Mouse (Mus musculus): ENCODE measurements around the gene Col25a1. TPM values are rescaled to one million over a fixed set of nuclear protein-coding genes. Genes with fewer than 3 reads are reported as not detected.

Col25a1 gene
- polyA plus RNA-seq, 1 experiment from 2014 or later: 17.5 TPM

- no peaks in the 10 kb centered on the region for H3K4me1 ChIP-seq
- WGBS: 89% methylated on average over 2 of the region's 2 CpGs
- no peak for ATAC-seq (ENCODE audit: borderline replicate concordance, extremely low read depth, low FRiP score, low TSS enrichment)
- H3K9ac ChIP-seq: no peak overlapping the region
- H3K9me3 ChIP-seq: no peaks in the 10 kb centered on the region
- H3K4me3 ChIP-seq: no peak overlapping the region
- H3K36me3 ChIP-seq: no peaks in the 10 kb centered on the region
- no peak overlapping the region for H3K4me2 ChIP-seq
- H3K27ac ChIP-seq: no peak overlapping the region
- no peaks in the 10 kb centered on the region for H3K27me3 ChIP-seq
These were observed 86.4 kb downstream of the Col25a1 start for GRCm38 (mm10) chr3:130217705-130218104.

GRCm38 (mm10) chr3:130218232-130218728 is 87.0 kb downstream of the Col25a1 start:
- H3K4me1 ChIP-seq: no peaks in the 10 kb centered on the region
- no peak overlapping the region for H3K27ac ChIP-seq
- no peaks in the 10 kb centered on the region for H3K27me3 ChIP-seq
- 65% methylated on average over 5 of the region's 5 CpGs for WGBS
- no peak overlapping the region for H3K9ac ChIP-seq
- H3K36me3 ChIP-seq: no peaks in the 10 kb centered on the region
- H3K4me3 ChIP-seq: no peak overlapping the region
- no peaks in the 10 kb centered on the region for H3K9me3 ChIP-seq
- ATAC-seq (ENCODE audit: borderline replicate concordance, extremely low read depth, low FRiP score, low TSS enrichment): no peak
- no peak overlapping the region for H3K4me2 ChIP-seq

GRCm38 (mm10) chr3:130220811-130221210 is 89.5 kb downstream of the Col25a1 start:
- Histone ChIP-seq H3K4me1 (no peaks in the 10 kb centered on the region), H3K4me2 (no peak overlapping the region), H3K4me3 (no peak overlapping the region), H3K36me3 (no peaks in the 10 kb centered on the region), H3K27me3 (no peaks in the 10 kb centered on the region), H3K27ac (no peak overlapping the region), H3K9me3 (no peaks in the 10 kb centered on the region), H3K9ac (no peak overlapping the region)
- ATAC-seq (ENCODE audit: borderline replicate concordance, extremely low read depth, low FRiP score, low TSS enrichment): no peak
- 90% methylated on average over 3 of the region's 3 CpGs for WGBS

GRCm38 (mm10) chr3:130228186-130228585 is 96.9 kb downstream of the Col25a1 start:
- Histone ChIP-seq H3K4me3 (no peak overlapping the region), H3K36me3 (no peaks in the 10 kb centered on the region), H3K9ac (no peak overlapping the region), H3K9me3 (no peaks in the 10 kb centered on the region), H3K27ac (no peak overlapping the region), H3K4me1 (no peaks in the 10 kb centered on the region), H3K27me3 (no peaks in the 10 kb centered on the region), H3K4me2 (no peak overlapping the region)
- no peak for ATAC-seq (ENCODE audit: borderline replicate concordance, extremely low read depth, low FRiP score, low TSS enrichment)
- WGBS: 72% methylated on average over 9 of the region's 9 CpGs

GRCm38 (mm10) chr3:130232944-130233343 is 101.6 kb downstream of the Col25a1 start:
- ATAC-seq (ENCODE audit: borderline replicate concordance, extremely low read depth, low FRiP score, low TSS enrichment): no peak
- Histone ChIP-seq H3K4me2 (no peak overlapping the region), H3K4me3 (no peak overlapping the region), H3K4me1 (no peaks in the 10 kb centered on the region), H3K27me3 (no peaks in the 10 kb centered on the region), H3K36me3 (no peaks in the 10 kb centered on the region), H3K9ac (no peak overlapping the region), H3K27ac (no peak overlapping the region), H3K9me3 (no peaks in the 10 kb centered on the region)
- WGBS: 87% methylated on average over 7 of the region's 7 CpGs

GRCm38 (mm10) chr3:130235233-130235632 is 103.9 kb downstream of the Col25a1 start:
- H3K4me3 ChIP-seq: no peak overlapping the region
- ATAC-seq (ENCODE audit: borderline replicate concordance, extremely low read depth, low FRiP score, low TSS enrichment): no peak
- H3K27me3 ChIP-seq: no peaks in the 10 kb centered on the region
- no peaks in the 10 kb centered on the region for H3K9me3 ChIP-seq
- no peaks in the 10 kb centered on the region for H3K4me1 ChIP-seq
- no peak overlapping the region for H3K9ac ChIP-seq
- no peaks in the 10 kb centered on the region for H3K36me3 ChIP-seq
- WGBS: 97% methylated on average over 1 of the region's 1 CpGs
- H3K27ac ChIP-seq: no peak overlapping the region
- H3K4me2 ChIP-seq: no peak overlapping the region

GRCm38 (mm10) chr3:130236129-130236528 is 104.8 kb downstream of the Col25a1 start:
- Histone ChIP-seq H3K27me3 (no peaks in the 10 kb centered on the region), H3K9ac (no peak overlapping the region), H3K9me3 (no peaks in the 10 kb centered on the region), H3K36me3 (no peaks in the 10 kb centered on the region), H3K27ac (no peak overlapping the region), H3K4me1 (no peaks in the 10 kb centered on the region), H3K4me3 (no peak overlapping the region), H3K4me2 (no peak overlapping the region)
- WGBS: 77% methylated on average over 7 of the region's 7 CpGs
- no peak for ATAC-seq (ENCODE audit: borderline replicate concordance, extremely low read depth, low FRiP score, low TSS enrichment)

GRCm38 (mm10) chr3:130237852-130238251 is 106.6 kb downstream of the Col25a1 start:
- Histone ChIP-seq H3K9me3 (no peaks in the 10 kb centered on the region), H3K4me1 (no peaks in the 10 kb centered on the region), H3K4me2 (no peak overlapping the region), H3K4me3 (no peak overlapping the region), H3K36me3 (no peaks in the 10 kb centered on the region), H3K9ac (no peak overlapping the region), H3K27me3 (no peaks in the 10 kb centered on the region), H3K27ac (no peak overlapping the region)
- whole genome bisulfite sequencing: 30% methylated on average over 1 of the region's 1 CpGs
- ATAC-seq (ENCODE audit: borderline replicate concordance, extremely low read depth, low FRiP score, low TSS enrichment): no peak

- Histone ChIP-seq H3K9ac (no peak overlapping the region), H3K9me3 (no peaks in the 10 kb centered on the region), H3K36me3 (no peaks in the 10 kb centered on the region), H3K27me3 (no peaks in the 10 kb centered on the region), H3K4me2 (no peak overlapping the region), H3K27ac (no peak overlapping the region), H3K4me3 (no peak overlapping the region), H3K4me1 (no peaks in the 10 kb centered on the region; the same call in 1 of the 2 replicates)
- ATAC-seq (ENCODE audit: borderline replicate concordance, extremely low read depth, low FRiP score, low TSS enrichment): no peak
- 82% methylated on average over 4 of the region's 4 CpGs for WGBS
These were observed 110.6 kb downstream of the Col25a1 start for GRCm38 (mm10) chr3:130241924-130242323.

- Histone ChIP-seq H3K4me1 (no peaks in the 10 kb centered on the region; the same call in 1 of the 2 replicates), H3K4me2 (no peak overlapping the region), H3K9ac (no peak overlapping the region), H3K4me3 (no peak overlapping the region), H3K27ac (no peak overlapping the region), H3K36me3 (no peaks in the 10 kb centered on the region), H3K9me3 (no peaks in the 10 kb centered on the region), H3K27me3 (no peaks in the 10 kb centered on the region)
- WGBS: 55% methylated on average over 8 of the region's 8 CpGs
- ATAC-seq (ENCODE audit: borderline replicate concordance, extremely low read depth, low FRiP score, low TSS enrichment): no peak
These were observed 111.5 kb downstream of the Col25a1 start for GRCm38 (mm10) chr3:130242647-130243296.

GRCm38 (mm10) chr3:130252355-130252754 is 121.1 kb downstream of the Col25a1 start:
- Histone ChIP-seq H3K9me3 (no peaks in the 10 kb centered on the region), H3K36me3 (no peaks in the 10 kb centered on the region), H3K9ac (no peak overlapping the region), H3K27me3 (no peaks in the 10 kb centered on the region), H3K4me3 (no peak overlapping the region), H3K4me1 (no peaks in the 10 kb centered on the region), H3K4me2 (no peak overlapping the region), H3K27ac (no peak overlapping the region)
- no peak for ATAC-seq (ENCODE audit: borderline replicate concordance, extremely low read depth, low FRiP score, low TSS enrichment)
- WGBS: 64% methylated on average over 7 of the region's 7 CpGs

GRCm38 (mm10) chr3:130256059-130256458 is 124.8 kb downstream of the Col25a1 start:
- 67% methylated on average over 3 of the region's 3 CpGs for WGBS
- Histone ChIP-seq H3K4me2 (no peak overlapping the region), H3K9me3 (no peaks in the 10 kb centered on the region), H3K4me1 (no peaks in the 10 kb centered on the region), H3K27me3 (no peaks in the 10 kb centered on the region), H3K9ac (no peak overlapping the region), H3K36me3 (no peaks in the 10 kb centered on the region), H3K4me3 (no peak overlapping the region), H3K27ac (no peak overlapping the region)
- no peak for ATAC-seq (ENCODE audit: borderline replicate concordance, extremely low read depth, low FRiP score, low TSS enrichment)

- Histone ChIP-seq H3K4me1 (no peaks in the 10 kb centered on the region), H3K27me3 (no peaks in the 10 kb centered on the region), H3K27ac (no peak overlapping the region), H3K9ac (no peak overlapping the region), H3K9me3 (no peaks in the 10 kb centered on the region), H3K4me2 (no peak overlapping the region), H3K36me3 (no peaks in the 10 kb centered on the region), H3K4me3 (no peak overlapping the region)
- ATAC-seq (ENCODE audit: borderline replicate concordance, extremely low read depth, low FRiP score, low TSS enrichment): no peak
- WGBS: 45% methylated on average over 7 of the region's 7 CpGs
These were observed 125.3 kb downstream of the Col25a1 start for GRCm38 (mm10) chr3:130256610-130257009.

All from lung, embryonic 15.5 days (tissue).